Mouse (Mus musculus) hindbrain, postnatal 0 days (tissue): Measurements from ENCODE around the gene Mmel1. TPM values are rescaled to one million over a fixed set of nuclear protein-coding genes. Genes with fewer than 3 reads are reported as not detected.

ENCODE experiments used
- ATAC-seq: fragments of 200-750 bp; cut with Nextera tagmentation; 2 replicates; pipeline ENCODE4 v1.8.0; 2017; ENCODE audit warnings: mild to moderate bottlenecking, moderate TSS enrichment, moderate library complexity
- DNase-seq: peaks from one replicate; pipeline ENCODE4 v3.0.0-alpha.2; 2015; ENCODE audit warnings: low spot score
- H3K27ac ChIP-seq: fragments of 300-500 bp; sonication (generic); 2 replicates; pipeline ENCODE4 v1.5.1; 2014; ENCODE audit warnings: mild to moderate bottlenecking
- H3K27me3 ChIP-seq: fragments of 300-500 bp; sonication (generic); 2 replicates; pipeline ENCODE4 v1.6.1; 2014; ENCODE audit warnings: low read length, mixed read lengths; ENCODE audit not compliant: insufficient read depth
- H3K36me3 ChIP-seq: fragments of 300-500 bp; sonication (generic); 2 replicates; pipeline ENCODE4 v1.6.1; 2014; ENCODE audit warnings: low read length, mixed read lengths; ENCODE audit not compliant: insufficient read depth
- H3K4me1 ChIP-seq: fragments of 300-500 bp; sonication (generic); 2 replicates; pipeline ENCODE4 v1.6.1; 2014; ENCODE audit warnings: antibody characterized with exemption, low read length, mixed read lengths; ENCODE audit not compliant: insufficient read depth
- H3K4me2 ChIP-seq: fragments of 300-500 bp; sonication (generic); 2 replicates; pipeline ENCODE4 v1.6.1; 2014; ENCODE audit warnings: low read depth, mild to moderate bottlenecking, low read length, moderate library complexity, mixed read lengths
- H3K4me3 ChIP-seq: fragments of 300-500 bp; sonication (generic); 2 replicates; pipeline ENCODE4 v1.5.1; 2014; ENCODE audit warnings: low read length
- H3K9ac ChIP-seq: fragments of 300-500 bp; sonication (generic); replicated peaks from 2 replicates; pipeline ENCODE4 v1.6.1; 2014; ENCODE audit warnings: mild to moderate bottlenecking, low read length, moderate library complexity, mixed read lengths
- H3K9me3 ChIP-seq: fragments of 300-500 bp; sonication (generic); 2 replicates; pipeline ENCODE4 v1.6.1; 2016; ENCODE audit warnings: low read length, mixed read lengths
- CTCF ChIP-seq: IDR thresholded peaks from 2 replicates; pipeline ENCODE4 v1.5.1; 2016; ENCODE audit warnings: antibody characterized with exemption, control low read depth, low read depth
- WGBS: fragments of 180-500 bp; shearing (Covaris S2); extraction: QIAGEN DNeasy Blood & Tissue Kit; methylation state at CpG from one replicate; pipeline ENCODE4 v1.1.7; 2014; 5-methylcytosine and 5-hydroxymethylcytosine counted together
- polyA plus RNA-seq: library from polyadenylated mRNA; unstranded; fragments of >200 nt; fragmentation: Nextera tagmentation; extraction: Ambion mirVana; gene quantifications from 2 replicates; pipeline ENCODE4 v1.2.1, GENCODE M21; 2015
- total RNA-seq: library from RNA; depleted of rRNA; stranded (reverse); fragments of >200 nt; gene quantifications from 2 replicates; pipeline ENCODE4 v1.2.3, GENCODE M21; 2014; rRNA removed

Mmel1 gene
- total and polyA plus RNA-seq, 2 experiments from 2014 or later, result 0.93 to 1.6 TPM

DNA sequence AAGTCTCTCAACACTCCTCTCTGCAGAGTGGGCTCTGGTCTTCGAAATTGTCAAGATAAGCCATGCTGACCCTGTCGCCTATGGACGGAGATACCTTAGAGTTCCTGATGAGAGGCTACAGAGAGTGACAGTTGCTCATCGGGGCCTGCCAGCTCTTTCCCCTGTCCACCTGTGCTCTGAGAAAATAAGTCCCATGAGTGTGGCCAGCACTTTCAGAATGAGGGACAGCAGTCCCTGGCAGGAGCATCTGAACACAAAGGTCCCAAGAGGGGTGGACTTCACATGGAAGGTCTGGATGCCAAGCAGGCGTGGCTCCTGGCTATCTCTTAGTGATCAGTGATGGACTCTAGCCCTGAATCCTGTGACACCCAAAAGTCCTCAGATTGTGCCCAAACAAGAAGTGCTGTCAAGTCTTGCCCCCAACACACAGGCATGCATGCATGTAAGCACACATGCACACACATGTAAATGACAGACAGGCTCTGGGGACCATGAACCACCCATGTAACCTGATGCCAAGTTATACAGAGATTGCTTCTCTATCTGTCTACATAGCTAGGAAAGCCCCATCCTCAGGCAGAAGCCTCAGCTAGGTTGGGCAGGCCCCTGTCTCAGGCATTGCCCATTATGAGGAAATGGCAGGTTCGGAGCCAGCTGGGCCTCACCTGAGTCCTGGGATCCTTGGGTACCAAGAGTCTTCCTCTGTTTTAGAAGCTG lies 74.1 kb downstream of the Mmel1 start:
- ATAC-seq (no peak), DNase-seq (no peak)
- H3K9ac ChIP-seq, result no peak overlapping the region
- no peak for TF ChIP-seq CTCF
- no peak overlapping the region for H3K4me2 ChIP-seq
- no peak overlapping the region for H3K27ac ChIP-seq
- 89% methylated on average over 6 of the region's 6 CpGs for WGBS
- H3K36me3 ChIP-seq, result no peaks in the 10 kb centered on the region
- no peaks in the 10 kb centered on the region for H3K27me3 ChIP-seq
- 0 out of 2 replicates have a peak, but pooled peaks cover 6% of the 10 kb centered on the region for H3K4me1 ChIP-seq
- no peaks in the 10 kb centered on the region for H3K9me3 ChIP-seq
- H3K4me3 ChIP-seq, result no peak overlapping the region

DNA sequence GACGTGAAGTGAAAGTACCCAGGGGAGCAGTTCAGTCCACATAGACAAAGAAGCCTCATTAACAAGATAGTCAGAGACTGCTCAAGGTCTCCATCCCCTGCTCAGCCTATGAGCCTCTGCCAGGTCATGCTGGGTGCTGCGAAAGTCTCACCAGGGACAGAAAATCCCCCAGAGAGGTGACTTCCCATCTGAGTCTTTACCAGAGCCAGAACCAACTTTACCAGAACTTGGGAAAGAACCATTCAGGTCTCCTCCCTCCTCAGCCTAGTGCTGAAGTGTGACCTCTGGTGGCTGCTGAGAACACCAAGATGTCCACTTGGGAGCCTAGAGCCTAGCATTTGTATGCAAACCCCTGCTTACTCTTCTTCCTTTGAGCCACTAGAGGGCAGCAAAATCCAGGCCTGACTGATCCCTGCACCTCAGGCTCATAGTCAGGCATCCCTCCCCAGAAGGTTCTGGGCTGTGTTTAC lies 74.8 kb downstream of the Mmel1 start:
- ATAC-seq (peak; percentile 73), DNase-seq (peak; percentile 94)
- H3K27ac ChIP-seq, result no peak overlapping the region
- H3K36me3 ChIP-seq, result no peaks in the 10 kb centered on the region
- H3K4me1 ChIP-seq, result 0 out of 2 replicates have a peak, but pooled peaks cover 6% of the 10 kb centered on the region
- H3K9me3 ChIP-seq, result no peaks in the 10 kb centered on the region
- peak; percentile 97 for TF ChIP-seq CTCF
- no peaks in the 10 kb centered on the region for H3K27me3 ChIP-seq
- H3K9ac ChIP-seq, result no peak overlapping the region
- H3K4me3 ChIP-seq, result no peak overlapping the region
- 24% methylated on average over 2 of the region's 2 CpGs for WGBS
- H3K4me2 ChIP-seq, result no peak overlapping the region

Other genes with a start within 250 kb of the Mmel1 start
- gene Prdm16, start 232.7 kb upstream of the Mmel1 start, total RNA-seq, result 5.3 and 5.8 TPM in 2 replicates
- gene Prdm16, start 232.7 kb upstream of the Mmel1 start, polyA plus RNA-seq, result 10.3 and 10.5 TPM in 2 replicates
- not detected in 2 replicates for gene Actrt2, start 201.7 kb upstream of the Mmel1 start, total RNA-seq
- gene Actrt2, start 201.7 kb upstream of the Mmel1 start, polyA plus RNA-seq, result not detected in 2 replicates
- 3.0 and 3.3 TPM in 2 replicates for gene Ttc34, start 32.1 kb upstream of the Mmel1 start, total RNA-seq
- gene Ttc34, start 32.1 kb upstream of the Mmel1 start, polyA plus RNA-seq, result 2.3 and 2.7 TPM in 2 replicates
- 33.5 and 47.3 TPM in 2 replicates for gene Fam213b, start 29.6 kb downstream of the Mmel1 start, total RNA-seq
- 78.2 and 83.8 TPM in 2 replicates for gene Fam213b, start 29.6 kb downstream of the Mmel1 start, polyA plus RNA-seq
- gene Tnfrsf14, start 59.0 kb downstream of the Mmel1 start, total RNA-seq, result 0.52 TPM in 1 of 2 replicates, not detected in the other
- 0.16 and 0.29 TPM in 2 replicates for gene Tnfrsf14, start 59.0 kb downstream of the Mmel1 start, polyA plus RNA-seq
- gene Hes5, start 91.3 kb downstream of the Mmel1 start, total RNA-seq, result 149 and 177 TPM in 2 replicates
- gene Hes5, start 91.3 kb downstream of the Mmel1 start, polyA plus RNA-seq, result 106 and 122 TPM in 2 replicates
- 34.5 and 40.9 TPM in 2 replicates for gene Pank4, start 94.5 kb downstream of the Mmel1 start, total RNA-seq
- 25.2 and 28.1 TPM in 2 replicates for gene Pank4, start 94.5 kb downstream of the Mmel1 start, polyA plus RNA-seq
- 45.7 and 48.8 TPM in 2 replicates for gene Plch2, start 187.2 kb downstream of the Mmel1 start, total RNA-seq
- gene Plch2, start 187.2 kb downstream of the Mmel1 start, polyA plus RNA-seq, result 12.5 and 12.8 TPM in 2 replicates
- gene Pex10, start 197.4 kb downstream of the Mmel1 start, total RNA-seq, result 12.8 and 20.2 TPM in 2 replicates
- 15.4 and 15.9 TPM in 2 replicates for gene Pex10, start 197.4 kb downstream of the Mmel1 start, polyA plus RNA-seq
- 85.4 and 93.5 TPM in 2 replicates for gene Rer1, start 216.8 kb downstream of the Mmel1 start, total RNA-seq
- gene Rer1, start 216.8 kb downstream of the Mmel1 start, polyA plus RNA-seq, result 129 and 136 TPM in 2 replicates
- 0.86 and 9.0 TPM in 2 replicates for gene Morn1, start 217.0 kb downstream of the Mmel1 start, total RNA-seq
- gene Morn1, start 217.0 kb downstream of the Mmel1 start, polyA plus RNA-seq, result 8.9 and 10.0 TPM in 2 replicates